Mouse (Mus musculus): ENCODE data around the gene Eci1.
"Not testable (repeated sequence)": the region's sequence is repeated elsewhere in the genome, so short reads cannot be mapped to it uniquely, and the experiment has no call there.

Gene Eci1

GRCm38 (mm10) chr17:24426471-24427169 lies at the start of gene Eci1:
Gene Eci1 (plus strand): TSS chr17:24426641.
- peak; percentile 100 for DNase-seq

- DNase-seq: no peak
Measured at GRCm38 (mm10) chr17:24378496-24378895, 47.9 kb upstream of the Eci1 start.

GRCm38 (mm10) chr17:24383789-24384188 lies 42.7 kb upstream of the Eci1 start:
- no peak for DNase-seq

- DNase-seq: no peak
Measured at GRCm38 (mm10) chr17:24388711-24389110, 37.7 kb upstream of the Eci1 start.

GRCm38 (mm10) chr17:24389865-24390264 lies 36.6 kb upstream of the Eci1 start:
- no peak for DNase-seq

- no peak for DNase-seq
Measured at GRCm38 (mm10) chr17:24391149-24391548, 35.3 kb upstream of the Eci1 start.

- DNase-seq: no peak
Measured at GRCm38 (mm10) chr17:24393527-24393926, 32.9 kb upstream of the Eci1 start.

- no peak for DNase-seq
Measured at GRCm38 (mm10) chr17:24394456-24394855, 32.0 kb upstream of the Eci1 start.

GRCm38 (mm10) chr17:24402371-24402770 lies 24.1 kb upstream of the Eci1 start:
- DNase-seq: no peak

- peak; percentile 90 for DNase-seq
Measured at GRCm38 (mm10) chr17:24407116-24407803, 19.2 kb upstream of the Eci1 start.

- no peak for DNase-seq
Measured at GRCm38 (mm10) chr17:24413557-24414211, 12.8 kb upstream of the Eci1 start.

GRCm38 (mm10) chr17:24414230-24414976 lies 12.0 kb upstream of the Eci1 start, which contains the start of gene Rnps1:
Gene Rnps1 (plus strand): TSS chr17:24414565.
- peak; percentile 100 for DNase-seq

GRCm38 (mm10) chr17:24415011-24415410 lies 11.4 kb upstream of the Eci1 start:
- no peak for DNase-seq

GRCm38 (mm10) chr17:24416051-24416652 lies 10.3 kb upstream of the Eci1 start:
- DNase-seq: no peak

GRCm38 (mm10) chr17:24423114-24423513 lies 3.3 kb upstream of the Eci1 start:
- no peak for DNase-seq

- peak; percentile 88 for DNase-seq
Measured at GRCm38 (mm10) chr17:24424489-24424888, 2.0 kb upstream of the Eci1 start.

- not testable (repeated sequence) for DNase-seq
Measured at GRCm38 (mm10) chr17:24425326-24425725, 1.1 kb upstream of the Eci1 start.

GRCm38 (mm10) chr17:24425905-24426304 lies 536 bp upstream of the Eci1 start:
- peak; percentile 85 for DNase-seq

- DNase-seq: peak; percentile 91
Measured at GRCm38 (mm10) chr17:24427170-24427557, 723 bp downstream of the Eci1 start.

- peak; percentile 98 for DNase-seq
Measured at GRCm38 (mm10) chr17:24429201-24429983, 3.0 kb downstream of the Eci1 start.

- peak; percentile 93 for DNase-seq
Measured at GRCm38 (mm10) chr17:24437016-24437415, 10.6 kb downstream of the Eci1 start.

- no peak for DNase-seq
Measured at GRCm38 (mm10) chr17:24440377-24440776, 13.9 kb downstream of the Eci1 start.

Data from heart, adult 11 months (tissue).